Mouse (Mus musculus) skeletal muscle tissue, postnatal 0 days (tissue): ENCODE results near the gene Olfr911-ps1. TPM values are rescaled to one million over a fixed set of nuclear protein-coding genes. Genes with fewer than 3 reads are reported as not detected.

Source experiments
- polyA plus RNA-seq: library from polyadenylated mRNA; unstranded; fragments of >200 nt; fragmentation: Nextera tagmentation; extraction: Ambion mirVana; gene quantifications from 2 replicates; pipeline ENCODE4 v1.2.1, GENCODE M21; 2015

The Olfr911-ps1 gene
- not detected in 2 replicates for polyA plus RNA-seq

GRCm38 (mm10) chr9:38521280-38521679 is at the start of gene Olfr911-ps1:
Gene Olfr911-ps1 (plus strand): TSS chr9:38521580.

GRCm38 (mm10) chr9:38486785-38487184 is 34.6 kb upstream of the Olfr911-ps1 start, which contains the start of gene Olfr906:
Gene Olfr906 (plus strand): TSS chr9:38487085.

GRCm38 (mm10) chr9:38495501-38495900 is 25.9 kb upstream of the Olfr911-ps1 start, which contains the start of gene Olfr907:
Gene Olfr907 (plus strand): TSS chr9:38495801.

GRCm38 (mm10) chr9:38537549-38537948 is 16.2 kb downstream of the Olfr911-ps1 start, which contains the start of gene Olfr910:
Gene Olfr910 (plus strand): TSS chr9:38537849.

Other genes starting within 250 kb of the Olfr911-ps1 start
- not detected in 2 replicates for gene Olfr896-ps1, start 230.5 kb upstream of the Olfr911-ps1 start, polyA plus RNA-seq
- gene Olfr25, start 192.5 kb upstream of the Olfr911-ps1 start, polyA plus RNA-seq, result not detected in 2 replicates
- not detected in 2 replicates for gene Olfr898, start 173.2 kb upstream of the Olfr911-ps1 start, polyA plus RNA-seq
- gene Olfr250, start 154.7 kb upstream of the Olfr911-ps1 start, polyA plus RNA-seq, result not detected in 2 replicates
- gene Olfr251, start 144.5 kb upstream of the Olfr911-ps1 start, polyA plus RNA-seq, result not detected in 2 replicates
- not detected in 2 replicates for gene Olfr147, start 119.9 kb upstream of the Olfr911-ps1 start, polyA plus RNA-seq
- not detected in 2 replicates for gene Olfr901, start 92.1 kb upstream of the Olfr911-ps1 start, polyA plus RNA-seq
- gene Olfr902, start 73.9 kb upstream of the Olfr911-ps1 start, polyA plus RNA-seq, result not detected in 2 replicates
- not detected in 2 replicates for gene Olfr904, start 58.4 kb upstream of the Olfr911-ps1 start, polyA plus RNA-seq
- gene Olfr905, start 50.5 kb upstream of the Olfr911-ps1 start, polyA plus RNA-seq, result not detected in 2 replicates
- not detected in 2 replicates for gene Olfr906, start 34.5 kb upstream of the Olfr911-ps1 start, polyA plus RNA-seq
- not detected in 2 replicates for gene Olfr907, start 25.8 kb upstream of the Olfr911-ps1 start, polyA plus RNA-seq
- not detected in 2 replicates for gene Olfr910, start 16.3 kb downstream of the Olfr911-ps1 start, polyA plus RNA-seq
- gene Olfr912, start 58.6 kb downstream of the Olfr911-ps1 start, polyA plus RNA-seq, result not detected in 2 replicates
- not detected in 2 replicates for gene Olfr913, start 71.2 kb downstream of the Olfr911-ps1 start, polyA plus RNA-seq
- gene Olfr914, start 83.5 kb downstream of the Olfr911-ps1 start, polyA plus RNA-seq, result not detected in 2 replicates
- gene Olfr916, start 138.3 kb downstream of the Olfr911-ps1 start, polyA plus RNA-seq, result not detected in 2 replicates
- gene Olfr917, start 144.3 kb downstream of the Olfr911-ps1 start, polyA plus RNA-seq, result not detected in 2 replicates
- gene Olfr918, start 153.0 kb downstream of the Olfr911-ps1 start, polyA plus RNA-seq, result not detected in 2 replicates
- gene Olfr919, start 182.1 kb downstream of the Olfr911-ps1 start, polyA plus RNA-seq, result not detected in 2 replicates
- 24.7 and 26.0 TPM in 2 replicates for gene Vwa5a, start 196.7 kb downstream of the Olfr911-ps1 start, polyA plus RNA-seq
- gene Olfr920, start 230.7 kb downstream of the Olfr911-ps1 start, polyA plus RNA-seq, result 0.14 and 0.17 TPM in 2 replicates